Mouse (Mus musculus) hematopoietic stem cell, adult 5-6 weeks (primary cell): ENCODE measurements around the gene D8Ertd738e. TPM values are rescaled to one million over a fixed set of nuclear protein-coding genes. Genes with fewer than 3 reads are reported as not detected.

ENCODE experiments used
- ATAC-seq, 2 experiments: fragments of 125-278 bp in 1 of 2; replicated peaks in 1 of 2; 2 replicates each; pipeline ENCODE4 v1.8.0; 2016 to 2017; ENCODE audit warnings: inconsistent platforms in 2 of 2, mild to moderate bottlenecking in 2 of 2, moderate number of reproducible peaks in 2 of 2, low read depth in 1 of 2, moderate TSS enrichment in 1 of 2; ENCODE audit not compliant: low FRiP score in 2 of 2, poor library complexity in 2 of 2, severe bottlenecking in 2 of 2, insufficient read depth in 1 of 2, low TSS enrichment in 1 of 2
- total RNA-seq: library from RNA; stranded (forward); fragments of 172-1452, 232-1000 nt; gene quantifications from 2 replicates; pipeline ENCODE4 v1.2.3, GENCODE M21; 2017

Gene D8Ertd738e
- total RNA-seq, 1 experiment from 2014 or later, result 68.7 TPM

DNA sequence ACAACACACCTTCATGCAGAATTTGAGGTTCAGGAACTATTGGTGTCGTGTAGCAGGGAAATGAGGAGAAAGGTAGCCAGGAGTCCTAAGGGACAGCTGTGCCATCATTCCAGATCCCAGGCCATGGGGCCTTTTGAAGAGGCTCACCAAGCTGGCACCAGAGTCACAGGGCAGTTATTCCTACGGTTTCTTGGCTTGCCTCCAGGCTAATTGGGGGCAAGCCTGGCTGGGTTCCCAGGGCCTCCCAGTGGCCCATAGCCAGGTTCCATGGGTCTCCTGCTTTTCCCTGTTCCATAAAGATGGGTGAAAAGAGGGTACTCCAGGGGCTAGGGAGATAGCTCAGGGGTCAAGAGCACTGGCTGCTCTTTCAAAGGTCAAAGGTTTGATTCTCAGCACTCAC lies 7.7 kb downstream of the D8Ertd738e start:
- ATAC-seq, result no peak

DNA sequence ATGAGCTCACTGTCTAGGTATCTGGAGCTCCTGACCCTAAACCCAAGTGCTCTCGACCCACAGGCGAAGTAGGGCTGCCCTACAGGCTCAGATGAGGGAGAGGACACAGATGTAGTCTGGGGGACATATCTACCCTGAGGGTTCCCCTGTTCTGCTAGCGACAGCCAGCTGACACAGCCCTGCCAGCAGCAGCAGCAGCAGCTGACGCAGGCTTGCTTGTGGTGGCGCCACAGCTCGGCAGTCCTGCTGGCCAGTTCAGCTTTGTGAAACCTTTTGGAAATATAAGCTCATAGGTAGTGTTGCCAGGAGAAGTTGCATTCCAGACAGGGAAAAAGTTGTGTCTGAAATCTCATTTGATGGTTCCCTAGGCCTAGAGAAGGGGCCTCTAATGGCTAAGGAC lies 8.4 kb downstream of the D8Ertd738e start:
- ATAC-seq, result no peak

DNA sequence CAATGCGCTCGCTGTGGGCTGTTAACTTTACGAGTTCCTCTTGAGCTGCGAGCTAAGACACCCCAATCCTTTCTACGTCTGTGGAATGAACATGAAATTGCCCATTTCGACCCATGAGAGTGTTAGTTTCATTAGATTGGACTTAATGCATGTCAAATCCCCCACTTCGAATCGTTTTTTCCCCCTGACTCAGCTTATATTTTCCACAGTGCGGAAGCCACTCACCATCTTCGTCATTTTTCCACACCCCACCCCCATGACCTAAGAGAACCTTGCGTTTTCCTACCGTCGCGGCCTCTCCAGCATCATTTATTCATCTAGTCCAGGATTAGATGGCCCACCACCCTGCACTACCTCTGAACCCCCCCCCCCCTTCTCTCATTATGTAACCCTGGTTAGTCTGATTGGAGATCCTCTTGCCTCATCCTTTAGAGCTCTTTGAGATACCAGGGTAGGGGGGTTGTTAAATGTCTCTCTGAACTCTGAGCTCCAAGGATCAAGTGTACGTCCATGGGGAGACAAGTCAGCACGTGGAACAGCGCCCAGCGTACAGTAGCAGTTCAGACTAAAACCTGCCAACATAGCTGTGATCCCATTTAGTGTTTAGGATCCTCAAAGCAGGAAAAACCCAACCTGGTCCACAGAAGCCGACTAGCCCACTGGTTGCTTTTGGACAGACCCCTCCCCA lies 11.8 kb downstream of the D8Ertd738e start:
- peak; percentile 22 to 24; a peak in 3 of 4 replicates for ATAC-seq

DNA sequence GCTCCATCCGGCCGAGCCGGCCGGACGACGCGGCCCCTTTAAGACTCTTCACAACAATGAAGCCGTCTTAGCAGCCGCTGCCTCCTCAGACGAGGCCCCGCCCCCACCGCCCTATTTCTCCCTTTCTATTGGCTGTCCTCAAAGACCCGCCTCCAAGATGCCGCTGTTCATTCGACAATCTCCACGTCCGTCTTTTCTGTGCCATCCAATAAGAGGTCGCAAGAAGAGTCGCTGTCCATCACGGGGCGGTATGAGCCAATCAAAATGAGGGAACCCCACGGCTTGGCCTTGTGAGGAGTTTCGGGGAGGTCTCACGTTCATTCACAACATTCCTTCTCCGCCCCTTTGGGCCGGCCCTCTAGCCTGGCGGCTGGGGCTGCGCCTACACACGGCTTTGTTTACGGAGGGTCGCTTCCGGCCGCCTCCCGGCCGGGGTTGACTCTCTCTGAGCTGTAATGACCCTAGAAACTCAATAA lies 12.5 kb downstream of the D8Ertd738e start, which contains the start of gene Zswim4:
Gene Zswim4, minus strand, starts transcription at position 58 of the 476 bp plus-strand sequence.
- ATAC-seq, result peak; percentile 96 to 98

DNA sequence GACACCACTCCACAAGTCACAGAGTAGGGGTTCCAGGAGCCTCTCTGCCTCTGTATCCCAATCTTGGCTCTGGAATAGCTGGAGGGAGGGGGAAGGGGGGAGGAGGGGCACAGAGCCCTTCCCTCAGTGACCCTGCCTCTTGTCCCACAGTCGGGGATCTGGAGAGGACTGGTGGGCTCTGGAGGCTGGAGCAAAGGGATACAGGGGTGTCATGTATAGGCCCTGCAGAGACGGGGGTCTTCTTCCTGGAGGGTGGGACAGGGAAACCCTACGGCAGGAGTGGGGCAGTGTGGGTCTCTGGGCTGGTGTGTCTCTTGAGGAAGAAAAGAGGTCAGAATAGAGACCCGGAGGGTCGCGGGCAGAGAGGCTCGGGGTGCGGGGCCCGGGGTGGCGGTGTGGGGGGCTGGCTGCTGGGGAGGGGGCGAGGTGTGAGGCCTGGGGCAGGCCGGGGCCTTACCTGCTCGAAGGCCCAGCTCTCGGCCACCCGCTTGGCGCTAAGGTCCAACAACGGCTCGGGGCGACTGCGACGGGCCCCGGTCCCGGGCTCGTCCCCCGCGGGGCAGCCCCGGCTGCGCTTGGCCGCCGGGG lies 13.0 kb downstream of the D8Ertd738e start:
- no peak for ATAC-seq

DNA sequence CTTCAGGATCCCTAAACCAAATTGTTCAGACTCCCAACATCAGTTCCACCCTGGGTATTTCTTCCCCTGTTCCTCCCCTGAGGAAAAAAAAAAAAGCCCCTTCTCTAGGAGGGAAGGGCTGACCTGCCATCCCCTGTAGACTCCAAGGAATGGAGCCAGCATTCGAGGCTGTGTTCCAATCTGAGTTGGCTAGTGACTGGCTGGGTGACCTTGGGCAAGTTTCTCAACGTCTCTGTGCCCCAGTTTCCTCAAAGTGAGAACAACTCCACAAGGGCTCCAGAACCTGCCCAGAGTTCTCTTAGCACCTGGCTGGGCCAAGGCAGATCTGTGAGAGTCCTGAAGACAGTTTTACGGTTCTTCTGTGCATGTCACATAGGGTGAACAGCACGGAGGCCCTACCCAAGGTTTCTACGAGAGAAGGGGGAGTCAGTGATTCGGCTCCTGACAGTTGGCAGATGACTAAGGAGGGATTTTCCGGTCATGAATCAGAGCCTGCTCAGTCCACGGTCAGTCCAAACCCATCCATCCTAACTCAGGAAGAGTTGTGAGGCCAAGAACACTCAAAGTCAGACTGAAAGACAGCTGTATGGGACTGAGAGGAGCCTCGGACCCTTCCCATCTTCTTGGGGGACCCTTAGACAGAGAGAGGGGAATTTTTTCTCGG lies 13.6 kb downstream of the D8Ertd738e start:
- ATAC-seq, result no peak

DNA sequence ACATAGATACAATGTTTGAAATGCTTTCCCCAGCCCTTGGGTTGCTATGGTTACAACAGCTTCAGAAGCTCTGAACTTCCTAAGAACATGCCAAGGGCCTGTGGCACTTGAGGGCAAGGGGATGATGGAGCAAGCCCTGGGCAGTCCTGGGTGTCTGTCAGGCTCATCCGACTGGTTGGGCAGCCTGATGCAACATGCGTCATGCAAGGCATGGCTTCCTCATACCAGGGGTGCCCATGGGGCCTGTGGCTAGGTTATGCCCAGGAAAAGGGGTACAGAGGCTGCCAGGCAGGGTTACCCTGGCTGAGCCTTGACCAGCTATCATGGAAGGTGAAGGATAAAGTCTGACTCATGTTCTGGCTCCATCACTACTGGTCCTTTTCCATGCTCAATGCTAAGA lies 16.5 kb downstream of the D8Ertd738e start:
- peak in 1 of 2 experiments; percentile 11; a peak in 1 of 4 replicates for ATAC-seq

DNA sequence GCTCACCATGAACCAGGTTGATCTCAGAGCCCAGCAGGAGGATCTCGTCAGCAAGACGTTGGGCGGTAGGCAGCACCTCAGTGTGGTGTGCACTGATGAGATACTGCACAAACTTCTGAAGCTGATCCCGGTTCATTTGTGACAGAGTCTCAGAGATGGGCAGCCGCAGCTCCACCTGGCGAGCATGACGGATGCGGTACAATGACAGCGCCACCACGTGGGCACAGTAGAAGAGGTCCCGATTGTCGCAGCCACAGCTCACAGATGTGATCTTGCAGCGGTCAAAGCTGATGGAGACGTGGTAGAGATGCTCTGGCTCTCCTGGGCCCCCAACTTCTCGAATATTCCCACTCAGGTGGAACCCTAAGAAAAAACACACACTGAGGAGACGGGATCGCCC lies 18.8 kb downstream of the D8Ertd738e start:
- no peak for ATAC-seq

DNA sequence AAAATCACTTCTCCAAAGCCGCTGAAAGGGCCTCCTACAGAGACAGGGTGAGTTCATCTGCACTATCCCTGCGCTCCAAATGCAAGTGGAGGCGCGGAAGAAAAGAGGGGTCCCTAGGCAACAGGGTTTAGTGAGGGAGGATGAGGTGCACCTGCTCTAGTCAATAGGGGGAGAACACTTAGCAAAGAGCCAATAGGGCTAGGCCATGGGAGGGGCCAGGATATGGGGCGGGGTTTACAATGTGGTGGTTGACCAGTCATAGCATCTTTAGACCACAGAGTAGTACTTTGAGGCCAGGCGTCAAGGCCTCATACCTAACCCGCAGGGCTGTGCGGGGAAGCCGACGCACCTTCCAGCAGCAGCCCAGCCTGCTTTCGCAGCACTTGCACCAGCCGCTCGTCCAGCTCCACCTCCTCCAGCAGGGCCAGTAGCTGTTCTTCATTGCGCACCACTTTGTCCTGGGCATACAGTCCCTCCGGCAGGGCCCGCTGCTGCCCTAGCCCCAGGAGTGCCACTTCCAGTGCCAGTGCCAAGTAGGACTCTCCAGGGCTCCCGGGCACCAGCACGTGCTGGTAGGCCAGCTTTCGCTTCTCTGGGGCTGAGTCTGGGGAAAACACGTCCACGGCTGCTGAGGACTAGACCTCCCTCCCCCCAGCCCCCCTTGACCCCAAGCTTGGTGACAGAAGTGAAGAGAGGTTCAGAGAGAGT lies 26.0 kb downstream of the D8Ertd738e start:
- ATAC-seq, result no peak; a peak in 1 of 4 replicates

DNA sequence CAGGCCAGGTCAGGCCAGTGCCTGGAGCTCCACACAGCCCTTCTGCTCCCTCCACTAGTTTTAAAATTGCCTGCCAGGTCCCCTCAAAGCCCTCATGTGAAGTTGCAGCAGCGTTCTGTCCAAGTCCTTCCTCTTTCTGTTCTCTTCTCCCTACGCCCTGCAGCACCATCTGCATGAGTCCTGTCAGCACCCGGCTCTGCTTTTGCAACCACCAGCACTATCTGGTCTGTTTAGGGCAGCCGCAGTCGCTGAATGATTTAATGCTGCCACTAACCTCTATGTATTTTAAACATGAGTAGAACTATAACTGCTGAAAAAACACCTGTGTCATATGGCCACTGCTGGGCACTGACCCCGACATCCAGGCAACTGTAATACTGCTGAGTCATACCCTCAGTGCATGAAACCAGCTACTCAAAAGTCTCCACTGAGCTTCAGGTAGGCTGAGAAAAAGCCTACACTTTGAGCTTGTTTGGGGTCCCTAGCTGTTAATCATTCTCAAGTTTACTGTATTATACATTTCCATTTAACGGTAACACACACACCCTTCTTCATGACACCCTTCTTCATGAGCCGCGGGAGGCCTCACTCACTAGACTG lies 26.9 kb downstream of the D8Ertd738e start:
- ATAC-seq, result peak; percentile 76 to 80

DNA sequence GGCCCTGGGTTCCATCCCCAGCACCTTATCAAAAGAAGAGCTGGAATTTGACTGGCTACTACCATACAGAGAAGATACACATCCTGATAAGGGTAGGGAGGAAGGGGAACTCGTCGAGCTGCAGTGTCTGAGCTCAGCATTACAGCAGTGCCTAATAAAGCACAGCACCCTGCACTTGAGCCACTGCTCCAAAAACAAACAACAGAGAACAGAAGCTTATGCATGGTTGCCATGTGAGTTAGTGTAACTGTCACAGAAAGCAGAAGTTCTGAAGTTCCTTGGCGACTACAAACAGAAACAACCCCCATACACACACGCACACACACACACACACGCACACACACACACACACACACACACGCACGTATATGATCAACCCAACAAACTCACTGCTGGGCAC lies 29.4 kb downstream of the D8Ertd738e start:
- peak; percentile 38 to 54; a peak in 3 of 4 replicates for ATAC-seq

DNA sequence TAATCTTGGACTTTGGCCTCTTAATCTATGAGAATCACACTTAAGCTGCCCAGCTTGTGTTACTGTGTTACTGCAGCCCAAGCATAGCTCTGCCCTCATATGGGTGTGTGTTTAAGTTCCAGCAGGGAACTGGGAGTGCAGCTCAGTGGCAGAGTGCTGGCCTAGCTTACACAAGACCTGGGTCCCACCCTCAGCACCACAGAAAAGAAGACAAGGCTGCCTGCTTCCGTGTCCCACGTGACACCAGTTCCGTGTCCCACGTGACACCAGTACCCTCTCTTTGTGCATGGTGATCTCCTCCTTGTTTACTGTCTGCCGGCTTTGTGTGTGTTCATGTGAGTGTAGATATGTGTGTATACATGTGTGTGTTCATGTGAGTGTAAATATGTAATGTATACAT lies 31.4 kb downstream of the D8Ertd738e start:
- ATAC-seq, result no peak

DNA sequence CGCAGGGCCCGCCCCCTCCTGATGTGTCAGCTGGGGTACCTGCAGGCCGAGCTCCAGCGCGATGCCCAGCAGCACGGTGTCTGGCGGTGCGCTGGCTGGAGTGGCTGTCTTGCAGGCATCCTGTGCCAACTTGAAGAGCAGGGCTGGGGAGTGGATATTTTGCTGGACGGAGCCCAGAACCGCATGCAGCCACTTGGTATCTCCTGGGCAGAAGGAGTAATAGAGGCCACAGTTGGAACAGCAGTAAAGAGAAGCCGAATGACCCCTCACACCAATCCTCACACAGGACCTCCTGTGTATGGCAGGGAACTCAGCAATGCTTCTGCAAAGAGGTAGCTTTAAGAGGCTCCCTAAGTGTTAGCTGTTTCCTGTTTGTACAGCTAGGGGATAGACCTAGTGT lies 32.3 kb downstream of the D8Ertd738e start:
- ATAC-seq, result no peak

DNA sequence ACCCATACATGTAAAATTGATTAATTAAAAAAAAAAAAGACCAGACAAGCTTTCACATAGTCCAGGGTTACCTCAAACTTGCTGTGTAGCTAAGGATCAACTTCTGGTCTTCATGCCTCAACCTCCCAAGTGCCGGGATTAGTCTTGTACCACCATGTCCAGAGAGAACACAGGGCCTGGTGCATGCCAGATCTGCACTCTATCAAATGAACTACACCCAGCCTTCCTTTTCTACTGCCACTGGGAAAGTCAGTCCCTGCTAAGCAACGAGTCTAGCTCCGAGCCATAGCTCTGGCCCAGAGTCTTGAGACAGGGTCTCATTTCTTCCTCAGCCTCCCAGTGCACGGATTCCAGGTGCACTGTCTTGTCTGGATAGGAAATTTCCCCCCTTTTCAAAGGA lies 36.2 kb downstream of the D8Ertd738e start:
- ATAC-seq, result no peak

DNA sequence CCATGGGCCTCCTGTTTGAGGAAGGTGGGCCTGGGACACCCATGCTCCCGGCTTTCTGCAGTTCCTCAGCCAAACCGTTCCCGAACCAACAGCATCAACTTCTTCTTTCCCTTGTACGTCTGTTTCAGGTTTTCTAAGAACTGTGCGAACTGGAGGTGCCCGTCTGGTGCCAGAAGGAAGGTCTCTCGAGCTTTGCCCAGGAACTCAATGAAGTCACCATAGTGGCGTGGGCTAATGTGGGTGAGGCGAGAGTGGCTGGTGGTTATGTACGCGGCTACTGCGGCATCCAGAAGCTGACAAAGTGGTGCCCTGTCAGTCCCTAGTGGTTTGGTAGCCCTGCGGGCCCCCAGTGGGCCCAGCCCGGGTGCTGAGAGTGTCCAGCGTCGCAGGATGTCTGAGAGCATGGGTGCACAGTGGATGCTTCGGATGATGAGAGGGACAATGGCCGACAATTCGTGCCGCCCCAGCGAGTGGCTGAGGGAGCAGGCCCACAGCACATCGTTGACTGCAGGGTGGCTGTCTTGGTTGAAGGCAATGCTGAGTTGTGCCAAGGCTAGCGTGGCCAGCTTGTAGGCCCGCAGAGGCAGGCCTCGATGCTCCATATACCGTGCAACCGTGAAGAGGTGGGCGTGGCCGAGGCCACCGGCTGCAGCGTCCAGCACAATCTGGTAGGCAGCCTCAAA lies 37.5 kb downstream of the D8Ertd738e start:
- no peak for ATAC-seq

DNA sequence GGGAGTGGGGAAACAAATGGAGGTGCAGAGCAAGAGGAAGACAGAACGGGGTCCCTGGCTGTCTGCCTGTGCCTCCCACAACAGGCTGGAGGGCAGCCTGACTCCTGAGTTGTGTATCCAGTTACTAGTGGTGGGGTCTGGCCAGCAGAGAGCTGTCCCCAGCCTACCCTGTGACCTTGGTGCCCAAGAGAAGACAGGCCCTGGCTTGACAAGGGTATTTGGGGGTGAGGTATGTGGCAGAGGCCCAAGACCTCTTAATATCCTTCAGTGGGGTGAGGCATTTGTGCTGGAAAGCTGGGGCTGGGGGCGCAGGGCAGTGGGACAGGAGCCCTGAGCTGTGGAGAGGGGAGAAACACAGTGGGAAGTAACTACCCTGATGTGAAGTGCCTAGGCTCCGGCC lies 38.3 kb downstream of the D8Ertd738e start:
- no peak for ATAC-seq
